Mouse (Mus musculus): ENCODE measurements around the gene Rbms3.
A peak's percentile ranks its signal among the peaks of the same experiment; 100 is the strongest.

The Rbms3 gene

GRCm38 (mm10) chr9:117629771-117630170 lies at the start of gene Rbms3:
TSS of gene Rbms3 (minus strand) at chr9:117629913.
- DNase-seq: peak; percentile 57 to 64

- DNase-seq: no peak
Measured at GRCm38 (mm10) chr9:117673311-117673710, 43.6 kb upstream of the Rbms3 start.

GRCm38 (mm10) chr9:117654626-117655025 lies 24.9 kb upstream of the Rbms3 start:
- no peak for DNase-seq

- no peak for DNase-seq
Measured at GRCm38 (mm10) chr9:117653641-117654040, 23.9 kb upstream of the Rbms3 start.

- no peak for DNase-seq
Measured at GRCm38 (mm10) chr9:117646131-117646530, 16.4 kb upstream of the Rbms3 start.

GRCm38 (mm10) chr9:117641090-117641782 lies 11.5 kb upstream of the Rbms3 start:
- peak; percentile 34 to 35 for DNase-seq

- no peak for DNase-seq
Measured at GRCm38 (mm10) chr9:117638623-117639185, 9.0 kb upstream of the Rbms3 start.

GRCm38 (mm10) chr9:117636492-117636891 lies 6.8 kb upstream of the Rbms3 start:
- peak in 1 of 2 experiments; percentile 14 for DNase-seq

- no peak for DNase-seq
Measured at GRCm38 (mm10) chr9:117627173-117627572, 2.5 kb downstream of the Rbms3 start.

GRCm38 (mm10) chr9:117600781-117601180 lies 28.9 kb downstream of the Rbms3 start:
- DNase-seq: peak; percentile 88 to 93

- DNase-seq: peak; percentile 21 to 56
Measured at GRCm38 (mm10) chr9:117599341-117599740, 30.4 kb downstream of the Rbms3 start.

GRCm38 (mm10) chr9:117596162-117596561 lies 33.6 kb downstream of the Rbms3 start:
- DNase-seq: no peak

GRCm38 (mm10) chr9:117585345-117585744 lies 44.4 kb downstream of the Rbms3 start:
- no peak for DNase-seq

- DNase-seq: peak; percentile 56 to 63
Measured at GRCm38 (mm10) chr9:117583638-117584037, 46.1 kb downstream of the Rbms3 start.

- DNase-seq: no peak
Measured at GRCm38 (mm10) chr9:117582591-117582990, 47.1 kb downstream of the Rbms3 start.

GRCm38 (mm10) chr9:117571186-117571855 lies 58.4 kb downstream of the Rbms3 start:
- no peak for DNase-seq

- no peak for DNase-seq
Measured at GRCm38 (mm10) chr9:117570240-117570821, 59.4 kb downstream of the Rbms3 start.

GRCm38 (mm10) chr9:117566293-117566692 lies 63.4 kb downstream of the Rbms3 start:
- no peak for DNase-seq

- no peak for DNase-seq
Measured at GRCm38 (mm10) chr9:117558562-117558961, 71.2 kb downstream of the Rbms3 start.

- no peak for DNase-seq
Measured at GRCm38 (mm10) chr9:117554356-117554755, 75.4 kb downstream of the Rbms3 start.

GRCm38 (mm10) chr9:117529281-117529680 lies 100.4 kb downstream of the Rbms3 start:
- DNase-seq: peak; percentile 13 to 14

- peak; percentile 41 to 64 for DNase-seq
Measured at GRCm38 (mm10) chr9:117508941-117509340, 120.8 kb downstream of the Rbms3 start.

- peak; percentile 27 to 47 for DNase-seq
Measured at GRCm38 (mm10) chr9:117491866-117492265, 137.8 kb downstream of the Rbms3 start.

GRCm38 (mm10) chr9:117484396-117484795 lies 145.3 kb downstream of the Rbms3 start:
- DNase-seq: peak; percentile 17 to 24

All from cerebellum, postnatal 10 days (tissue).